Mouse (Mus musculus) limb, embryonic 11.5 days (tissue): ENCODE measurements at regions not wholly inside any gene's neighbourhood (a gene's known extent, or its start where the extent isn't known, plus 50 kb on each side); places are given as distances from the start of the nearest gene placed in this dataset.
A peak's percentile ranks its signal among the peaks of the same experiment; 100 is the strongest.

Source experiments
- ATAC-seq: fragments of 200-750 bp; cut with Nextera tagmentation; 2 replicates; pipeline ENCODE4 v1.8.0; 2017; ENCODE audit warnings: low read depth; ENCODE audit not compliant: insufficient number of reproducible peaks, low FRiP score, low TSS enrichment
- DNase-seq: peaks from one replicate; pipeline ENCODE4 v3.0.0-alpha.2; 2015; ENCODE audit warnings: low spot score
- H3K27ac ChIP-seq: fragments of 300-500 bp; sonication (generic); replicated peaks from 2 replicates; pipeline ENCODE4 v1.5.1; 2014; ENCODE audit warnings: low read depth, mild to moderate bottlenecking, low read length
- H3K27me3 ChIP-seq: fragments of 300-500 bp; sonication (generic); 2 replicates; pipeline ENCODE4 v1.6.1; 2014; ENCODE audit warnings: mild to moderate bottlenecking, low read length, mixed read lengths; ENCODE audit not compliant: control insufficient read depth, insufficient read depth
- H3K36me3 ChIP-seq: fragments of 300-500 bp; sonication (generic); 2 replicates; pipeline ENCODE4 v1.6.1; 2014; ENCODE audit warnings: mild to moderate bottlenecking, low read length, moderate library complexity, mixed read lengths; ENCODE audit not compliant: control insufficient read depth, insufficient read depth
- H3K4me1 ChIP-seq: fragments of 300-500 bp; sonication (generic); 2 replicates; pipeline ENCODE4 v1.6.1; 2014; ENCODE audit warnings: low read length, mixed read lengths; ENCODE audit not compliant: control insufficient read depth, insufficient read depth
- H3K4me2 ChIP-seq: fragments of 300-500 bp; sonication (generic); 2 replicates; pipeline ENCODE4 v1.6.1; 2014; ENCODE audit warnings: low read depth, mild to moderate bottlenecking, moderate library complexity; ENCODE audit not compliant: severe bottlenecking
- H3K4me3 ChIP-seq: fragments of 300-500 bp; sonication (generic); 2 replicates; pipeline ENCODE4 v1.5.1; 2014; ENCODE audit warnings: low read depth, low read length
- H3K9ac ChIP-seq: fragments of 300-500 bp; sonication (generic); 2 replicates; pipeline ENCODE4 v1.6.1; 2014; ENCODE audit warnings: mild to moderate bottlenecking, low read length
- H3K9me3 ChIP-seq: fragments of 300-500 bp; sonication (generic); 2 replicates; pipeline ENCODE4 v1.6.1; 2016; ENCODE audit warnings: low read length; ENCODE audit not compliant: control insufficient read depth
- WGBS: fragments of 180-500 bp; shearing (Covaris S2); extraction: QIAGEN DNeasy Blood & Tissue Kit; methylation state at CpG from one replicate; pipeline ENCODE4 v1.1.7; 2014; 5-methylcytosine and 5-hydroxymethylcytosine counted together

- Histone ChIP-seq H3K9ac (no peak overlapping the region), H3K4me1 (no peaks in the 10 kb centered on the region), H3K36me3 (no peaks in the 10 kb centered on the region), H3K4me2 (no peak overlapping the region), H3K9me3 (no peaks in the 10 kb centered on the region), H3K27ac (no peak overlapping the region), H3K27me3 (peaks cover 12% of the 10 kb centered on the region), H3K4me3 (no peak overlapping the region)
- WGBS = 69% methylated on average over 5 of the region's 5 CpGs
- DNase-seq (peak; percentile 18), ATAC-seq (no peak)
These were observed 107.0 kb downstream of the Pja1 start for GRCm38 (mm10) chrX:99364072-99364471.

- Histone ChIP-seq H3K27me3 (peaks cover 26% of the 10 kb centered on the region), H3K4me3 (no peak overlapping the region), H3K9ac (no peak overlapping the region), H3K4me1 (no peaks in the 10 kb centered on the region), H3K36me3 (no peaks in the 10 kb centered on the region), H3K27ac (no peak overlapping the region), H3K4me2 (no peak overlapping the region), H3K9me3 (no peaks in the 10 kb centered on the region)
- no peak for ATAC-seq
- peak; percentile 14 for DNase-seq
- 72% methylated on average over 11 of the region's 11 CpGs for WGBS
These were observed 110.8 kb downstream of the Pja1 start for GRCm38 (mm10) chrX:99360095-99360890.

GRCm38 (mm10) chrX:99358784-99359183 is 112.3 kb downstream of the Pja1 start:
- DNase-seq (no peak), ATAC-seq (no peak)
- Histone ChIP-seq H3K9me3 (no peaks in the 10 kb centered on the region), H3K4me3 (no peak overlapping the region), H3K27ac (no peak overlapping the region), H3K36me3 (no peaks in the 10 kb centered on the region), H3K4me1 (no peaks in the 10 kb centered on the region), H3K27me3 (peaks cover 26% of the 10 kb centered on the region), H3K4me2 (no peak overlapping the region), H3K9ac (no peak overlapping the region)
- 42% methylated on average over 1 of the region's 1 CpGs for WGBS

- H3K4me2 ChIP-seq = no peak overlapping the region
- H3K27ac ChIP-seq = no peak overlapping the region
- no peak overlapping the region for H3K4me3 ChIP-seq
- DNase-seq (peak; percentile 21), ATAC-seq (no peak)
- no peaks in the 10 kb centered on the region for H3K4me1 ChIP-seq
- no peaks in the 10 kb centered on the region for H3K9me3 ChIP-seq
- 36% methylated on average over 13 of the region's 13 CpGs for WGBS
- H3K27me3 ChIP-seq = peaks cover 28% of the 10 kb centered on the region
- H3K9ac ChIP-seq = no peak overlapping the region
- no peaks in the 10 kb centered on the region for H3K36me3 ChIP-seq
These were observed 112.9 kb downstream of the Pja1 start for GRCm38 (mm10) chrX:99358051-99358617.

- Histone ChIP-seq H3K27me3 (peaks cover 36% of the 10 kb centered on the region), H3K4me1 (no peaks in the 10 kb centered on the region), H3K9ac (no peak overlapping the region), H3K36me3 (no peaks in the 10 kb centered on the region), H3K4me3 (no peak overlapping the region), H3K27ac (no peak overlapping the region), H3K4me2 (no peak overlapping the region), H3K9me3 (no peaks in the 10 kb centered on the region)
- ATAC-seq = no peak
- 75% methylated on average over 5 of the region's 5 CpGs for WGBS
- DNase-seq = peak; percentile 2
These were observed 115.9 kb downstream of the Pja1 start for GRCm38 (mm10) chrX:99355128-99355527.

- Histone ChIP-seq H3K9me3 (no peaks in the 10 kb centered on the region), H3K27ac (no peak overlapping the region), H3K4me2 (no peak overlapping the region), H3K9ac (no peak overlapping the region), H3K27me3 (peaks cover 23% of the 10 kb centered on the region; the same call in 1 of the 2 replicates), H3K4me1 (no peaks in the 10 kb centered on the region), H3K4me3 (no peak overlapping the region), H3K36me3 (no peaks in the 10 kb centered on the region)
- ATAC-seq (no peak), DNase-seq (no peak)
- whole genome bisulfite sequencing = 59% methylated on average over 3 of the region's 3 CpGs
These were observed 120.8 kb downstream of the Pja1 start for GRCm38 (mm10) chrX:99350233-99350632.

- ATAC-seq = no peak
- H3K36me3 ChIP-seq = no peaks in the 10 kb centered on the region
- no peak overlapping the region for H3K27ac ChIP-seq
- H3K27me3 ChIP-seq = peaks cover 6% of the 10 kb centered on the region; the same call in 1 of the 2 replicates
- no peak overlapping the region for H3K4me2 ChIP-seq
- no peak for DNase-seq
- 0 out of 2 replicates have a peak, but pooled peaks cover 4% of the 10 kb centered on the region for H3K4me1 ChIP-seq
- 80% methylated on average over 6 of the region's 6 CpGs for WGBS
- no peaks in the 10 kb centered on the region for H3K9me3 ChIP-seq
- no peak overlapping the region for H3K9ac ChIP-seq
- no peak overlapping the region for H3K4me3 ChIP-seq
These were observed 130.8 kb downstream of the Pja1 start for GRCm38 (mm10) chrX:99340223-99340622.

- Histone ChIP-seq H3K36me3 (no peaks in the 10 kb centered on the region), H3K27ac (no peak overlapping the region), H3K27me3 (peaks cover 6% of the 10 kb centered on the region; the same call in 1 of the 2 replicates), H3K4me3 (no peak overlapping the region), H3K4me2 (no peak overlapping the region), H3K9ac (no peak overlapping the region), H3K9me3 (no peaks in the 10 kb centered on the region), H3K4me1 (0 out of 2 replicates have a peak, but pooled peaks cover 4% of the 10 kb centered on the region)
- no peak for DNase-seq
- peak; percentile 45; the same call in 1 of the 2 replicates for ATAC-seq
- WGBS = 25% methylated on average over 9 of the region's 9 CpGs
These were observed 131.8 kb downstream of the Pja1 start for GRCm38 (mm10) chrX:99339081-99339876.
